Mouse (Mus musculus): Measurements from ENCODE around the gene Atf6. TPM values are rescaled to one million over a fixed set of nuclear protein-coding genes. Genes with fewer than 3 reads are reported as not detected.

Atf6 gene
- polyA plus RNA-seq, 1 experiment from 2014 or later = 6.0 TPM

- 38% methylated on average over 16 of the region's 16 CpGs for WGBS (ENCODE audit: insufficient replicate concordance)
- peaks cover 6% of the 10 kb centered on the region; the same call in 1 of the 2 replicates for H3K4me1 ChIP-seq (ENCODE audit: insufficient read depth)
- H3K4me3 ChIP-seq (ENCODE audit: low read depth, low read length) = no peak overlapping the region
- DNase-seq (no peak), ATAC-seq (peak; percentile 35; the same call in 1 of the 2 replicates)
- H3K36me3 ChIP-seq (replicated peaks; ENCODE audit: insufficient read depth, low read length) = no peaks in the 10 kb centered on the region
- H3K9ac ChIP-seq (replicated peaks) = no peak overlapping the region
- H3K27ac ChIP-seq (ENCODE audit: low read depth) = 0 out of 2 replicates have a peak overlapping the region, but pooled peaks have one; percentile 13
- no peak for TF ChIP-seq CTCF (IDR thresholded peaks at IDR 0.05; ENCODE audit: low read depth)
- TF ChIP-seq EP300 (IDR thresholded peaks at IDR 0.05; ENCODE audit: low read depth) = no peak
- H3K4me2 ChIP-seq (ENCODE audit: low read depth, low read length) = no peak overlapping the region
- no peaks in the 10 kb centered on the region for H3K9me3 ChIP-seq (ENCODE audit: low read length)
- no peaks in the 10 kb centered on the region for H3K27me3 ChIP-seq (ENCODE audit: insufficient read depth, low read length)
Observed at GRCm38 (mm10) chr1:170898413-170899075, 31.0 kb upstream of the Atf6 start.

GRCm38 (mm10) chr1:170896651-170897281, 29.2 kb upstream of the Atf6 start:
- Histone ChIP-seq H3K4me2 (ENCODE audit: low read depth, low read length) (no peak overlapping the region), H3K9ac (replicated peaks) (no peak overlapping the region), H3K4me3 (ENCODE audit: low read depth, low read length) (no peak overlapping the region), H3K4me1 (ENCODE audit: insufficient read depth) (peaks cover 6% of the 10 kb centered on the region; the same call in 1 of the 2 replicates), H3K9me3 (ENCODE audit: low read length) (no peaks in the 10 kb centered on the region), H3K36me3 (replicated peaks; ENCODE audit: insufficient read depth, low read length) (no peaks in the 10 kb centered on the region), H3K27ac (ENCODE audit: low read depth) (no peak overlapping the region), H3K27me3 (ENCODE audit: insufficient read depth, low read length) (no peaks in the 10 kb centered on the region)
- TF ChIP-seq CTCF (IDR thresholded peaks at IDR 0.05; ENCODE audit: low read depth) (no peak), EP300 (IDR thresholded peaks at IDR 0.05; ENCODE audit: low read depth) (peak; percentile 51; the same call in 1 of the 2 replicates)
- WGBS (ENCODE audit: insufficient replicate concordance) = 42% methylated on average over 5 of the region's 5 CpGs
- DNase-seq (no peak), ATAC-seq (no peak)

- Histone ChIP-seq H3K4me2 (ENCODE audit: low read depth, low read length) (no peak overlapping the region), H3K36me3 (replicated peaks; ENCODE audit: insufficient read depth, low read length) (no peaks in the 10 kb centered on the region), H3K9ac (replicated peaks) (no peak overlapping the region), H3K9me3 (ENCODE audit: low read length) (no peaks in the 10 kb centered on the region), H3K4me1 (ENCODE audit: insufficient read depth) (no peaks in the 10 kb centered on the region), H3K27ac (ENCODE audit: low read depth) (no peak overlapping the region), H3K27me3 (ENCODE audit: insufficient read depth, low read length) (no peaks in the 10 kb centered on the region), H3K4me3 (ENCODE audit: low read depth, low read length) (no peak overlapping the region)
- DNase-seq = no peak
- 54% methylated on average over 9 of the region's 9 CpGs for WGBS (ENCODE audit: insufficient replicate concordance)
- TF ChIP-seq EP300 (IDR thresholded peaks at IDR 0.05; ENCODE audit: low read depth) (no peak), CTCF (IDR thresholded peaks at IDR 0.05; ENCODE audit: low read depth) (peak; percentile 70)
- ATAC-seq = no peak
Observed at GRCm38 (mm10) chr1:170894603-170895602, 27.3 kb upstream of the Atf6 start.

- WGBS (ENCODE audit: insufficient replicate concordance) = 65% methylated on average over 1 of the region's 1 CpGs
- TF ChIP-seq EP300 (IDR thresholded peaks at IDR 0.05; ENCODE audit: low read depth) = no peak
- no peak for TF ChIP-seq CTCF (IDR thresholded peaks at IDR 0.05; ENCODE audit: low read depth)
- no peak for ATAC-seq
Observed at GRCm38 (mm10) chr1:170892279-170892678, 24.7 kb upstream of the Atf6 start.

GRCm38 (mm10) chr1:170891646-170892045, 24.1 kb upstream of the Atf6 start:
- ATAC-seq = no peak
- Histone ChIP-seq H3K9ac (replicated peaks) (no peak overlapping the region), H3K4me3 (ENCODE audit: low read depth, low read length) (no peak overlapping the region), H3K36me3 (replicated peaks; ENCODE audit: insufficient read depth, low read length) (no peaks in the 10 kb centered on the region), H3K9me3 (ENCODE audit: low read length) (no peaks in the 10 kb centered on the region), H3K4me2 (ENCODE audit: low read depth, low read length) (no peak overlapping the region), H3K4me1 (ENCODE audit: insufficient read depth) (no peaks in the 10 kb centered on the region), H3K27me3 (ENCODE audit: insufficient read depth, low read length) (no peaks in the 10 kb centered on the region), H3K27ac (ENCODE audit: low read depth) (no peak overlapping the region)
- no peak for TF ChIP-seq CTCF (IDR thresholded peaks at IDR 0.05; ENCODE audit: low read depth)
- TF ChIP-seq EP300 (IDR thresholded peaks at IDR 0.05; ENCODE audit: low read depth) = no peak
- DNase-seq = no peak
- 79% methylated on average over 2 of the region's 2 CpGs for WGBS (ENCODE audit: insufficient replicate concordance)

More at GRCm38 (mm10) chr1:170892279-170892678, 24.7 kb upstream of the Atf6 start:
- Histone ChIP-seq H3K27me3 (ENCODE audit: insufficient read depth, low read length) (no peaks in the 10 kb centered on the region), H3K4me1 (ENCODE audit: insufficient read depth) (no peaks in the 10 kb centered on the region), H3K36me3 (replicated peaks; ENCODE audit: insufficient read depth, low read length) (no peaks in the 10 kb centered on the region), H3K4me3 (ENCODE audit: low read depth, low read length) (no peak overlapping the region), H3K27ac (ENCODE audit: low read depth) (no peak overlapping the region), H3K9ac (replicated peaks) (no peak overlapping the region), H3K4me2 (ENCODE audit: low read depth, low read length) (no peak overlapping the region), H3K9me3 (ENCODE audit: low read length) (no peaks in the 10 kb centered on the region)
- no peak for DNase-seq

Data from liver, postnatal 0 days (tissue).